Mouse (Mus musculus) lung, postnatal 0 days (tissue): ENCODE results near the gene Fam234a.

Experiments used
- CTCF ChIP-seq: IDR thresholded peaks from 2 replicates; pipeline ENCODE4 v1.5.1; 2016; ENCODE audit warnings: antibody characterized with exemption, mild to moderate bottlenecking
- EP300 ChIP-seq: IDR thresholded peaks from 2 replicates; pipeline ENCODE4 v1.6.1; 2016; ENCODE audit warnings: antibody characterized with exemption, mild to moderate bottlenecking, control low read depth

DNA sequence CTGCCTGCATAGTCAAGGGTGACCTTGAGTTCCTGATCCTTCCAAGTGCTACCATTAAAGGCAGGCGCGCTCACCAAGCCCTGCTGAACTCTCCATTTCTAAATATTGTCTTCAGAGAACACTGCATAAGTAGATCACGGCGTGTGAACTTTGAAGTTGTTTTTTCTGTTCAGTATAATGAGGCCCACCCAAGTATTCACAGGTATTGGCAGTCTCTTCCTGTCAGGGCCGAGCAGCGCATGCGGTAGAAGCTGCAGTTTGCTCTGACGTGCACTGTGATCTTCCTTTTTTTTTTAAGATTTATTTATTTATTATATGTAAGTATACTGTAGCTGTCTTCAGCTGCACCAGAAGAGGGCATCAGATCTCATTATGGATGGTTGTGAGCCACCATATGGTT lies 9.7 kb downstream of the Fam234a start:
- TF ChIP-seq CTCF (no peak), EP300 (no peak)
